Mouse (Mus musculus): ENCODE results near the gene Lbhd1. TPM values are rescaled to one million over a fixed set of nuclear protein-coding genes. Genes with fewer than 3 reads are reported as not detected.
"Not testable (repeated sequence)": the region's sequence is repeated elsewhere in the genome, so short reads cannot be mapped to it uniquely, and the experiment has no call there.

Gene Lbhd1
- polyA plus RNA-seq, 1 experiment from 2014 or later = 2.5 TPM

- Histone ChIP-seq H3K79me2 (ENCODE audit: inconsistent target) (peaks cover 19% of the 10 kb centered on the region), H3K27ac (peak overlapping the region; percentile 70), H3K4me3 (ENCODE audit: inconsistent target) (peak overlapping the region; percentile 85), H3K36me3 (ENCODE audit: inconsistent target) (no peaks in the 10 kb centered on the region)
- 30% methylated on average over 19 of the region's 19 CpGs for WGBS (ENCODE audit: missing documents)
These were observed 4.3 kb downstream of the Lbhd1 start for GRCm38 (mm10) chr19:8887585-8888463.

GRCm38 (mm10) chr19:8888511-8889385, 5.2 kb downstream of the Lbhd1 start, which contains the start of the genes 1810009A15Rik and Gm49416:
1810009A15Rik (plus strand) TSS chr19:8888853.
Gm49416 (plus strand) TSS chr19:8888926.
- Histone ChIP-seq H3K79me2 (ENCODE audit: inconsistent target) (peaks cover 27% of the 10 kb centered on the region), H3K36me3 (ENCODE audit: inconsistent target) (no peaks in the 10 kb centered on the region), H3K4me3 (ENCODE audit: inconsistent target) (peak within 1 kb of the TSS; percentile 85), H3K27ac (peak within 1 kb of the TSS; percentile 70)
- WGBS (ENCODE audit: missing documents) = 1% methylated on average over 58 of the region's 58 CpGs

GRCm38 (mm10) chr19:8892829-8893766, 9.6 kb downstream of the Lbhd1 start, which contains the start of gene Ints5:
Ints5 (plus strand) TSS chr19:8893005.
- Histone ChIP-seq H3K36me3 (ENCODE audit: inconsistent target) (peaks cover 9% of the 10 kb centered on the region), H3K79me2 (ENCODE audit: inconsistent target) (peaks cover 57% of the 10 kb centered on the region), H3K27ac (peak within 1 kb of the TSS; percentile 55), H3K4me3 (ENCODE audit: inconsistent target) (peak within 1 kb of the TSS; percentile 96)
- 1% methylated on average over 52 of the region's 54 CpGs for WGBS (ENCODE audit: missing documents)

GRCm38 (mm10) chr19:8895397-8895960, 11.9 kb downstream of the Lbhd1 start:
- Histone ChIP-seq H3K27ac (no peak overlapping the region), H3K4me3 (ENCODE audit: inconsistent target) (no peak overlapping the region), H3K79me2 (ENCODE audit: inconsistent target) (peaks cover 63% of the 10 kb centered on the region), H3K36me3 (ENCODE audit: inconsistent target) (peaks cover 9% of the 10 kb centered on the region)
- WGBS (ENCODE audit: missing documents) = 91% methylated on average over 9 of the region's 9 CpGs

- not testable (repeated sequence) for H3K27ac ChIP-seq; H3K4me3 ChIP-seq (ENCODE audit: inconsistent target); H3K36me3 ChIP-seq (ENCODE audit: inconsistent target)
- H3K79me2 ChIP-seq (ENCODE audit: inconsistent target) = peaks cover 69% of the 10 kb centered on the region
- WGBS (ENCODE audit: missing documents) = 88% methylated on average over 5 of the region's 5 CpGs
These were observed 12.7 kb downstream of the Lbhd1 start for GRCm38 (mm10) chr19:8896231-8896630.

GRCm38 (mm10) chr19:8897211-8897864, 13.8 kb downstream of the Lbhd1 start:
- Histone ChIP-seq H3K4me3 (ENCODE audit: inconsistent target) (peak overlapping the region; percentile 99; the same call in 1 of the 2 replicates), H3K27ac (peak overlapping the region; percentile 10; the same call in 1 of the 2 replicates), H3K36me3 (ENCODE audit: inconsistent target) (peaks cover 12% of the 10 kb centered on the region), H3K79me2 (ENCODE audit: inconsistent target) (peaks cover 80% of the 10 kb centered on the region)
- WGBS (ENCODE audit: missing documents) = 44% methylated on average over 20 of the region's 21 CpGs

- Histone ChIP-seq H3K79me2 (ENCODE audit: inconsistent target) (peaks cover 81% of the 10 kb centered on the region), H3K4me3 (ENCODE audit: inconsistent target) (peak within 1 kb of the TSS; percentile 99), H3K36me3 (ENCODE audit: inconsistent target) (peaks cover 18% of the 10 kb centered on the region), H3K27ac (peak within 1 kb of the TSS; percentile 71)
- under 1% methylated on average over 53 of the region's 53 CpGs for WGBS (ENCODE audit: missing documents)
These were observed 14.4 kb downstream of the Lbhd1 start, which contains the start of gene Ganab for GRCm38 (mm10) chr19:8897865-8898495. Ganab (plus strand) TSS chr19:8898071.

- Histone ChIP-seq H3K79me2 (ENCODE audit: inconsistent target) (peaks cover 75% of the 10 kb centered on the region), H3K36me3 (ENCODE audit: inconsistent target) (peaks cover 24% of the 10 kb centered on the region), H3K4me3 (ENCODE audit: inconsistent target) (peak overlapping the region; percentile 99), H3K27ac (peak overlapping the region; percentile 71)
- 5% methylated on average over 13 of the region's 13 CpGs for WGBS (ENCODE audit: missing documents)
These were observed 15.0 kb downstream of the Lbhd1 start for GRCm38 (mm10) chr19:8898576-8898975.

GRCm38 (mm10) chr19:8899079-8899478, 15.5 kb downstream of the Lbhd1 start:
- peaks cover 27% of the 10 kb centered on the region for H3K36me3 ChIP-seq (ENCODE audit: inconsistent target)
- WGBS (ENCODE audit: missing documents) = 63% methylated on average over 3 of the region's 3 CpGs
- H3K79me2 ChIP-seq (ENCODE audit: inconsistent target) = peaks cover 70% of the 10 kb centered on the region
- H3K27ac ChIP-seq = no peak overlapping the region
- H3K4me3 ChIP-seq (ENCODE audit: inconsistent target) = peak overlapping the region; percentile 99

- WGBS (ENCODE audit: missing documents) = 96% methylated on average over 5 of the region's 5 CpGs
- Histone ChIP-seq H3K4me3 (ENCODE audit: inconsistent target) (no peak overlapping the region), H3K36me3 (ENCODE audit: inconsistent target) (peaks cover 57% of the 10 kb centered on the region), H3K27ac (no peak overlapping the region), H3K79me2 (ENCODE audit: inconsistent target) (peaks cover 40% of the 10 kb centered on the region)
These were observed 19.9 kb downstream of the Lbhd1 start for GRCm38 (mm10) chr19:8903412-8903811.

GRCm38 (mm10) chr19:8908531-8908930, 25.0 kb downstream of the Lbhd1 start:
- no peak overlapping the region for H3K27ac ChIP-seq
- WGBS (ENCODE audit: missing documents) = 99% methylated on average over 6 of the region's 6 CpGs
- peaks cover 90% of the 10 kb centered on the region for H3K36me3 ChIP-seq (ENCODE audit: inconsistent target)
- no peak overlapping the region for H3K4me3 ChIP-seq (ENCODE audit: inconsistent target)
- no peaks in the 10 kb centered on the region for H3K79me2 ChIP-seq (ENCODE audit: inconsistent target)

- no peak overlapping the region for H3K4me3 ChIP-seq (ENCODE audit: inconsistent target)
- H3K27ac ChIP-seq = no peak overlapping the region
- H3K79me2 ChIP-seq (ENCODE audit: inconsistent target) = no peaks in the 10 kb centered on the region
- WGBS (ENCODE audit: missing documents) = 94% methylated on average over 5 of the region's 5 CpGs
- H3K36me3 ChIP-seq (ENCODE audit: inconsistent target) = peaks cover 90% of the 10 kb centered on the region
These were observed 28.3 kb downstream of the Lbhd1 start for GRCm38 (mm10) chr19:8911810-8912209.
